Mouse (Mus musculus): ENCODE measurements at regions not wholly inside any gene's neighbourhood (a gene's known extent, or its start where the extent isn't known, plus 50 kb on each side); places are given as distances from the start of the nearest gene placed in this dataset.

DNA sequence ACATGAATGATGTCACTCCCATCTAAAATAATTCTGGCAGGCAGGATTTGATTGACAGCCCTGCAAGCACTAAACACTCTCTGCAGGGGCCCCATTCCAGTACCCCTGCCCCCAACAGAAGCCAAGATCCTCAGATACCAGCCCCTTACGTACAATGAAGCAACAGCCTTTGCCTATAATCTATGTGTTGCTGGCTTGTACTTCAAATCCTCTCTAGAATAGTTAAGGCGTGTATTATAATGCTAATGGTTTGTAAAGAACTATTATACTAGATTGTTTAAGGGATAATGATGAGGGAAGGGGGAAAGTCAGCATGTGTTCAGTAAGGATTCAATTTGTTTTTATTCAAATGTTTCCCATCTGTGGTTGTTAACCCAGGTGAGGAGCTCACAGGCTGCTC lies 190.7 kb downstream of the Gm19410 start:
- TF ChIP-seq POLR2A (IDR thresholded peaks at IDR 0.05; ENCODE audit: extremely low read depth, insufficient read depth, low read length) (no peak), CTCF (IDR thresholded peaks at IDR 0.05; ENCODE audit: low read depth, low read length) (no peak)
